Mouse (Mus musculus): ENCODE data around the gene Cd40lg. TPM values are rescaled to one million over a fixed set of nuclear protein-coding genes. Genes with fewer than 3 reads are reported as not detected.

Cd40lg gene
- polyA plus RNA-seq, 1 experiment from 2014 or later, result not detected

DNA sequence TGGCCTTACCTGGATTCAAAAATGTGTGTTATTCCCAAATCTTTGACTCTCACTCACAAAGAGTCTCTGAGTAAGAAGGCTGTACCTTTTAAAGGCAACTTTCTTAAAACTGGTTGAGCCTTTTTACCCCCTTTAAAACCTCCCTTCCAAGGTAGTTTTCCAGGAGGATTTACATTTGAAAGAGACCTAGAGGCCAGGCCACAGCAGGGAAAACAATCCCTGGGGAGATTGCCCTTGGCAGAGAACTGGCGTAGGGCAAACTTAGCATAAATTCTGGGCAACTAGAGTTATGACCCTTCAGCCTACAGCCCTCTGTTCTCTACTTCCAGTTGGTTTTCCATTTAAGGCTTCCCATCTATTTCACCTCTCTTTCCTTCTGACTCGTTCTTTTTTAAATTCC lies 13.9 kb upstream of the Cd40lg start:
- no peak overlapping the region for H3K27ac ChIP-seq (ENCODE audit: low read depth, low read length)
- no peaks in the 10 kb centered on the region for H3K36me3 ChIP-seq (ENCODE audit: control insufficient read depth, insufficient read depth, low read length)
- no peaks in the 10 kb centered on the region for H3K9me3 ChIP-seq (ENCODE audit: control insufficient read depth, low read length)
- no peak overlapping the region for H3K4me2 ChIP-seq
- 41% methylated on average over 2 of the region's 2 CpGs for WGBS
- H3K4me3 ChIP-seq (ENCODE audit: low read depth, low read length), result no peak overlapping the region
- no peaks in the 10 kb centered on the region for H3K27me3 ChIP-seq (replicated peaks; ENCODE audit: control insufficient read depth, insufficient read depth, low read length)
- H3K4me1 ChIP-seq (replicated peaks; ENCODE audit: control insufficient read depth, insufficient read depth, low read length), result no peaks in the 10 kb centered on the region
- no peak for ATAC-seq (replicated peaks; ENCODE audit: low FRiP score)
- DNase-seq (ENCODE audit: low spot score), result no peak
- H3K9ac ChIP-seq (ENCODE audit: low read depth, low read length), result no peak overlapping the region

DNA sequence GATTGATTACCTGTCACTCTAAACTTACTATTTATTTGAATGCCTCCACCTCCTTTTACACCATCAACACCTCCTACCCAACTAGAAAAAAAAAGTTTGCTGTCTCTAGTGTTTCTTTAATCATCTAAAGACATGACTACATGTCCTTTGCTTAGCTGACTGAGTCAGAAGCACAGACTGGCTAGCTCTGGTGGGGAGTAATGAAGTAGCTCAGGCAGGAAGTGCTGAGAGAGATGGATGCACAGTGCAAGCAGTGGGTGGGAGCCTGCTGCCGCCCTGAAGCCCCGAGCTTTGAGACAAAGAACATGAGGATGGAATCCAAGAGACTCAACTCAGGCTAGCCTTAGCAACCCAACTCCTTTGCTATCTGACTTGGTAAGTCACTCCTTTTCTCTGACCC lies 11.5 kb upstream of the Cd40lg start:
- H3K4me2 ChIP-seq, result no peak overlapping the region
- no peaks in the 10 kb centered on the region for H3K36me3 ChIP-seq (ENCODE audit: control insufficient read depth, insufficient read depth, low read length)
- H3K27me3 ChIP-seq (replicated peaks; ENCODE audit: control insufficient read depth, insufficient read depth, low read length), result no peaks in the 10 kb centered on the region
- WGBS, result 61% methylated on average over 2 of the region's 2 CpGs
- H3K9ac ChIP-seq (ENCODE audit: low read depth, low read length), result no peak overlapping the region
- H3K27ac ChIP-seq (ENCODE audit: low read depth, low read length), result no peak overlapping the region
- no peak overlapping the region for H3K4me3 ChIP-seq (ENCODE audit: low read depth, low read length)
- no peaks in the 10 kb centered on the region for H3K4me1 ChIP-seq (replicated peaks; ENCODE audit: control insufficient read depth, insufficient read depth, low read length)
- ATAC-seq (replicated peaks; ENCODE audit: low FRiP score) (no peak), DNase-seq (ENCODE audit: low spot score) (no peak)
- no peaks in the 10 kb centered on the region for H3K9me3 ChIP-seq (ENCODE audit: control insufficient read depth, low read length)

DNA sequence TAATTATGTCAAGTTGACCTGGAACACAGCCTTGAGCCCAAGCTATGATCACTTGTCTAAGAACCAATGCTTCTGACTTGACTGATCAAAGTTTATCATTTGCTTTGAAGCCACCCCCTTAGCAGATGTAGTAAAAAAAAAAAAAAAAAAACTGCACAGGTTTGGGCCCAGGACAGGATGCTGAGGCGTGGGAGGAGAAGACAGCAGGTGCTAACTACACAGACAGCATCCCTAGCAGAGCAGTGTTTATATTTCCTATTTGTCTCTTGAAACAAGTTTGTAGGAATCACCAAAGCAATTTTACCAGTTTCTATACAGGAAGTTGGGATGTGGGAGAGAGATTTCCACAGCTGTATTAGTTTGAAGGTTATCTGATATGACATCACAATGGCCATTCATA lies 1.4 kb upstream of the Cd40lg start:
- ATAC-seq (replicated peaks; ENCODE audit: low FRiP score) (no peak), DNase-seq (ENCODE audit: low spot score) (no peak)
- Histone ChIP-seq H3K9ac (ENCODE audit: low read depth, low read length) (no peak overlapping the region), H3K9me3 (ENCODE audit: control insufficient read depth, low read length) (no peaks in the 10 kb centered on the region), H3K36me3 (ENCODE audit: control insufficient read depth, insufficient read depth, low read length) (no peaks in the 10 kb centered on the region), H3K27me3 (replicated peaks; ENCODE audit: control insufficient read depth, insufficient read depth, low read length) (no peaks in the 10 kb centered on the region), H3K4me3 (ENCODE audit: low read depth, low read length) (no peak overlapping the region), H3K27ac (ENCODE audit: low read depth, low read length) (no peak overlapping the region), H3K4me2 (no peak overlapping the region), H3K4me1 (replicated peaks; ENCODE audit: control insufficient read depth, insufficient read depth, low read length) (no peaks in the 10 kb centered on the region)
- 70% methylated on average over 1 of the region's 1 CpGs for WGBS

DNA sequence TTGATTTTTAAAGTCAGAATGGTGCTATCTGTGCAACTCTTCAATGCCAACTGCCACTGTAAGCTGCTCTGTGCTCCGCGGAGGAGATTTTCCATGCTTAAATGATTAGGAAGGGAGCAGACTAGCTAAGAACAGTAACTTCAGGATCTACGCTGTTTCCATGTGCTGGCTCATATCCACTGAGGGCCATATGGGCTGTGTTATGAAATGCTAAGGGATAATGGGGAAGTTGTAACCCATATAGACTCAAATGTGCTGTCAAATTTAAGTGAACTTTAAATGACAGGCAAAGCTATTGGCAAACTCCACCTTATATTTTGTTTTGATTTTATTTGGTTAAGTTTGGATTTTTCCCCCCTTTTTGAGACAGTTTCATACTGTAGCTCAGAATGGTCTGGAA lies 919 bp downstream of the Cd40lg start:
- Histone ChIP-seq H3K4me1 (replicated peaks; ENCODE audit: control insufficient read depth, insufficient read depth, low read length) (no peaks in the 10 kb centered on the region), H3K4me2 (no peak overlapping the region), H3K27ac (ENCODE audit: low read depth, low read length) (no peak overlapping the region), H3K9me3 (ENCODE audit: control insufficient read depth, low read length) (no peaks in the 10 kb centered on the region), H3K9ac (ENCODE audit: low read depth, low read length) (no peak overlapping the region), H3K4me3 (ENCODE audit: low read depth, low read length) (no peak overlapping the region), H3K27me3 (replicated peaks; ENCODE audit: control insufficient read depth, insufficient read depth, low read length) (no peaks in the 10 kb centered on the region), H3K36me3 (ENCODE audit: control insufficient read depth, insufficient read depth, low read length) (no peaks in the 10 kb centered on the region)
- 82% methylated on average over 3 of the region's 3 CpGs for WGBS
- DNase-seq (ENCODE audit: low spot score), result no peak
- no peak for ATAC-seq (replicated peaks; ENCODE audit: low FRiP score)

DNA sequence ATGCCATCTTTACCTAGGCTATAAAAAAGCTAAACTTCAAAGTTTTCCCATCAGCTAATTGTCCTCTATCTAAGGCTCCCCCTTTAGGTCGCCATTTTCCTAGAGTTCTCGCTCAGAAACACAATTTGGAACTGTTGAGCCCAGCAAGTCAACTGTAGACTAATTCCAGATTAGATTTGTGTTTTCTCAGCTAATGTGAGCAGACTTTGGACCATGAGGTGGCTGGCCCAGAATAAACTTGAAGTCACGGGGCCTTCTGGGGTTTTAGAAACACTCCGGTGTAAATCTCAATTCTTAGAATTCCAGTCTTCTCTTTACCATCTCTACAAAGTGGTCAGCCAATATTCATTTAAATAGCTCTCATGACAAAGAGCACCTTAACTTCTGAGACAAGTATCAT lies 3.6 kb downstream of the Cd40lg start:
- Histone ChIP-seq H3K4me1 (replicated peaks; ENCODE audit: control insufficient read depth, insufficient read depth, low read length) (no peaks in the 10 kb centered on the region), H3K36me3 (ENCODE audit: control insufficient read depth, insufficient read depth, low read length) (no peaks in the 10 kb centered on the region), H3K27me3 (replicated peaks; ENCODE audit: control insufficient read depth, insufficient read depth, low read length) (no peaks in the 10 kb centered on the region), H3K4me2 (no peak overlapping the region), H3K4me3 (ENCODE audit: low read depth, low read length) (no peak overlapping the region), H3K9ac (ENCODE audit: low read depth, low read length) (no peak overlapping the region), H3K27ac (ENCODE audit: low read depth, low read length) (no peak overlapping the region), H3K9me3 (ENCODE audit: control insufficient read depth, low read length) (no peaks in the 10 kb centered on the region)
- 83% methylated on average over 4 of the region's 4 CpGs for WGBS
- DNase-seq (ENCODE audit: low spot score) (no peak), ATAC-seq (replicated peaks; ENCODE audit: low FRiP score) (no peak)

DNA sequence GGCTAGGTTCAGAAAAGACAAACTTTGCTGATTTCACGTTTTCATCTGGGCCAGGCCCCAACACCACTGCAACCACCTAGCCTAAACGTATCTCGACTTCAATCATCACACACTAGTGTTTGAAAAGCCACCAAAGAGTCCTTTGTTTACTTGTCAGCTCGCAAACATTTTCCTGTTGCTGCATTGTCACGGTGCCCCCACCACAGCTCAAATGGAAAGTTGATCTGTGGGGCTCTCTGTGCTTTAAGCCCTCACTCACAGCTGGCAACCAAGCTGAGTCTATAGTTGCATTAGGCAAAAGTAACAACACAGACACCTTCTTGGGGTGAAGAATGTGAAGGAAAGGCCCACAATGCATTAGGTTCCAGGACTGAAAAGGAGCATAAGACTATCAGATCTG lies 4.3 kb downstream of the Cd40lg start:
- ATAC-seq (replicated peaks; ENCODE audit: low FRiP score) (no peak), DNase-seq (ENCODE audit: low spot score) (no peak)
- no peaks in the 10 kb centered on the region for H3K9me3 ChIP-seq (ENCODE audit: control insufficient read depth, low read length)
- H3K36me3 ChIP-seq (ENCODE audit: control insufficient read depth, insufficient read depth, low read length), result no peaks in the 10 kb centered on the region
- H3K4me2 ChIP-seq, result no peak overlapping the region
- no peaks in the 10 kb centered on the region for H3K27me3 ChIP-seq (replicated peaks; ENCODE audit: control insufficient read depth, insufficient read depth, low read length)
- no peak overlapping the region for H3K27ac ChIP-seq (ENCODE audit: low read depth, low read length)
- H3K4me3 ChIP-seq (ENCODE audit: low read depth, low read length), result no peak overlapping the region
- WGBS, result 49% methylated on average over 5 of the region's 5 CpGs
- H3K4me1 ChIP-seq (replicated peaks; ENCODE audit: control insufficient read depth, insufficient read depth, low read length), result no peaks in the 10 kb centered on the region
- H3K9ac ChIP-seq (ENCODE audit: low read depth, low read length), result no peak overlapping the region

DNA sequence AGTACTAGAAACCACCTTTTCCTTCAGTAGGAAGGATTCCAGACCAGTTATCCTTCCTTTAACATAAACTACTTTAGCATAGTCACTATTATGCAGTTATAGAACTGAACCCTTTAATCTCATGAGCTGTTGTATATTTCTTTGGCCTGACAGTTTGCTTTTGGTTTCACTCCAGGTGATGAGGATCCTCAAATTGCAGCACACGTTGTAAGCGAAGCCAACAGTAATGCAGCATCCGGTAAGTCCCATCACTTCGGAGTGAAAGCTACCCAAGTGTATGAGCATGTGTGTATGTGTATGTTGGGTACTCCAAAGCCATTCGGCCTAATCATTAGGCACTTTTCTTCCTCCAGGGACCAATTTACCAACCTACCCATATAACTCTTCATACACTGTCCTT lies 7.6 kb downstream of the Cd40lg start:
- 88% methylated on average over 5 of the region's 5 CpGs for WGBS
- no peak overlapping the region for H3K9ac ChIP-seq (ENCODE audit: low read depth, low read length)
- no peak overlapping the region for H3K4me2 ChIP-seq
- no peaks in the 10 kb centered on the region for H3K27me3 ChIP-seq (replicated peaks; ENCODE audit: control insufficient read depth, insufficient read depth, low read length)
- H3K36me3 ChIP-seq (ENCODE audit: control insufficient read depth, insufficient read depth, low read length), result no peaks in the 10 kb centered on the region
- no peak for DNase-seq (ENCODE audit: low spot score)
- H3K4me1 ChIP-seq (replicated peaks; ENCODE audit: control insufficient read depth, insufficient read depth, low read length), result no peaks in the 10 kb centered on the region
- no peaks in the 10 kb centered on the region for H3K9me3 ChIP-seq (ENCODE audit: control insufficient read depth, low read length)
- no peak for ATAC-seq (replicated peaks; ENCODE audit: low FRiP score)
- no peak overlapping the region for H3K4me3 ChIP-seq (ENCODE audit: low read depth, low read length)
- no peak overlapping the region for H3K27ac ChIP-seq (ENCODE audit: low read depth, low read length)

DNA sequence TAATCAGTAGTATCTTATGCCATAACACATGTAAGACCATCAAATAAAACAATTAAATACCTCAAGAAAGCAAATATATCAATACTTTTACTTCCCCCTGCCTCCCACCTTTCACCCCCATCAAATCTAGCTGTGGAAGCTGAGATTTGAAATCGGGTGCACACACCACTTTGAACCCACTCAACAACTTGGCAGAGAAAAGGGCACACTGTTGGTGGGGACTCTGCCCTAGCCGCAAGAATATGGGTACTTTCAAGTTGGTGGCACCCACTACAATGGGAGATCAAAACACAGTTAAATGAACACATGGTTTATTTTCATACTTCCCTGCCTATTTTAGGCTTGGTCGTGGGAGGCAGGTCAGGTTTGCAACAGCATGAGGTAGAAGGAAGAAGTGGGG lies 9.9 kb downstream of the Cd40lg start:
- no peak overlapping the region for H3K27ac ChIP-seq (ENCODE audit: low read depth, low read length)
- no peaks in the 10 kb centered on the region for H3K9me3 ChIP-seq (ENCODE audit: control insufficient read depth, low read length)
- ATAC-seq (replicated peaks; ENCODE audit: low FRiP score), result no peak
- no peaks in the 10 kb centered on the region for H3K4me1 ChIP-seq (replicated peaks; ENCODE audit: control insufficient read depth, insufficient read depth, low read length)
- no peaks in the 10 kb centered on the region for H3K36me3 ChIP-seq (ENCODE audit: control insufficient read depth, insufficient read depth, low read length)
- H3K9ac ChIP-seq (ENCODE audit: low read depth, low read length), result no peak overlapping the region
- no peak for DNase-seq (ENCODE audit: low spot score)
- H3K27me3 ChIP-seq (replicated peaks; ENCODE audit: control insufficient read depth, insufficient read depth, low read length), result no peaks in the 10 kb centered on the region
- 80% methylated on average over 3 of the region's 3 CpGs for WGBS
- H3K4me2 ChIP-seq, result no peak overlapping the region
- H3K4me3 ChIP-seq (ENCODE audit: low read depth, low read length), result no peak overlapping the region

DNA sequence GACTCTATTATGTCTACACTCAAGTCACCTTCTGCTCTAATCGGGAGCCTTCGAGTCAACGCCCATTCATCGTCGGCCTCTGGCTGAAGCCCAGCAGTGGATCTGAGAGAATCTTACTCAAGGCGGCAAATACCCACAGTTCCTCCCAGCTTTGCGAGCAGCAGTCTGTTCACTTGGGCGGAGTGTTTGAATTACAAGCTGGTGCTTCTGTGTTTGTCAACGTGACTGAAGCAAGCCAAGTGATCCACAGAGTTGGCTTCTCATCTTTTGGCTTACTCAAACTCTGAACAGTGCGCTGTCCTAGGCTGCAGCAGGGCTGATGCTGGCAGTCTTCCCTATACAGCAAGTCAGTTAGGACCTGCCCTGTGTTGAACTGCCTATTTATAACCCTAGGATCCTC lies 11.4 kb downstream of the Cd40lg start:
- DNase-seq (ENCODE audit: low spot score) (no peak), ATAC-seq (replicated peaks; ENCODE audit: low FRiP score) (no peak)
- no peak overlapping the region for H3K9ac ChIP-seq (ENCODE audit: low read depth, low read length)
- H3K4me1 ChIP-seq (replicated peaks; ENCODE audit: control insufficient read depth, insufficient read depth, low read length), result no peaks in the 10 kb centered on the region
- H3K36me3 ChIP-seq (ENCODE audit: control insufficient read depth, insufficient read depth, low read length), result no peaks in the 10 kb centered on the region
- no peak overlapping the region for H3K27ac ChIP-seq (ENCODE audit: low read depth, low read length)
- H3K9me3 ChIP-seq (ENCODE audit: control insufficient read depth, low read length), result no peaks in the 10 kb centered on the region
- WGBS, result 90% methylated on average over 10 of the region's 10 CpGs
- no peak overlapping the region for H3K4me2 ChIP-seq
- no peaks in the 10 kb centered on the region for H3K27me3 ChIP-seq (replicated peaks; ENCODE audit: control insufficient read depth, insufficient read depth, low read length)
- no peak overlapping the region for H3K4me3 ChIP-seq (ENCODE audit: low read depth, low read length)

Measured in liver, embryonic 11.5 days (tissue).